Mouse (Mus musculus) liver, adult 2 months (tissue): ENCODE results near the gene Lrrc8b.

Experiments used
- CTCF ChIP-seq: fragments of 200-500 bp; IDR thresholded peaks from 2 replicates; pipeline ENCODE4 v1.5.1; 2011; ENCODE audit warnings: low read depth, low read length, control low read depth
- POLR2A ChIP-seq: fragments of 200-500 bp; IDR thresholded peaks from 2 replicates; pipeline ENCODE4 v1.6.1; 2011; ENCODE audit warnings: low read length, control low read depth; ENCODE audit not compliant: insufficient read depth; ENCODE audit errors: extremely low read depth

GRCm38 (mm10) chr5:105527477-105528331 lies 112.1 kb downstream of the Lrrc8b start:
- TF ChIP-seq CTCF: no peak
- no peak for TF ChIP-seq POLR2A
